ENCODE assay signal across 15 mouse cellular contexts in genomic region chr2:29525273-29525805, GRCm38 (mm10).
DNase-seq lines count a peak whose midpoint lies in the region; ATAC-seq and TF ChIP-seq lines count a peak whose summit lies in the region.
"Had no signal": no experiment of that assay in that cellular context is flagged by ENCODE, and none has a peak within 500 bp of the region (broad histone marks: within the 10 kb centered on the region; RNA-seq: fewer than 3 reads in every experiment).

No protein-coding gene starts in this region.

- H3K27ac ChIP-seq in forebrain, embryonic 12.5 days = peak overlapping the region; percentile 46; the same call in 1 of the 2 replicates
- H3K27ac ChIP-seq in forebrain, embryonic 11.5 days (ENCODE audit: low read depth, low read length) = no peak overlapping the region
- peak overlapping the region; percentile 71 for H3K27ac ChIP-seq in hindbrain, embryonic 10.5 days
- H3K27ac ChIP-seq in hindbrain, embryonic 11.5 days (ENCODE audit: low read depth, low read length) = no peak overlapping the region
- no peak overlapping the region for H3K27ac ChIP-seq in CH12.LX (ENCODE audit: insufficient read depth, low read depth)
- peak overlapping the region; percentile 65 for H3K27ac ChIP-seq in kidney, embryonic 14.5 days (ENCODE audit: low read depth, low read length)

- no peak overlapping the region for H3K9ac ChIP-seq in forebrain, embryonic 12.5 days
- H3K9ac ChIP-seq in forebrain, embryonic 11.5 days (ENCODE audit: low read length) = no peak overlapping the region
- no peak overlapping the region for H3K9ac ChIP-seq in hindbrain, embryonic 11.5 days (ENCODE audit: low read depth, low read length)
- H3K9ac ChIP-seq in CH12.LX (ENCODE audit: insufficient read depth, low read depth) = no peak overlapping the region
- H3K9ac ChIP-seq in kidney, embryonic 14.5 days (ENCODE audit: low read depth, low read length) = no peak overlapping the region
- H3K9ac ChIP-seq: hindbrain, embryonic 14.5 days; lung, embryonic 14.5 days had no signal

- no peak for DNase-seq in forebrain, embryonic 11.5 days (ENCODE audit: low spot score)
- no peak for DNase-seq in hindbrain, embryonic 10.5 days (ENCODE audit: low spot score)
- DNase-seq in hindbrain, embryonic 11.5 days (ENCODE audit: low spot score) = no peak
- DNase-seq in CH12.LX (ENCODE audit: extremely low read depth) = no peak
- no peak for DNase-seq in lung, postnatal 25 days (ENCODE audit: low spot score)
- no peak for DNase-seq in thymus, postnatal 36 days
- DNase-seq: adrenal gland, adult 2 months; cerebellum, adult 9-11 months; embryo, embryonic 11 days; gastrocnemius, postnatal 36 days; lung, embryonic 14.5 days had no signal

- TF ChIP-seq EP300 in CH12.LX (IDR thresholded peaks at IDR 0.05; ENCODE audit: low read length) = no peak

- no peaks in the 10 kb centered on the region for H3K27me3 ChIP-seq in forebrain, embryonic 12.5 days
- H3K27me3 ChIP-seq in forebrain, embryonic 11.5 days (ENCODE audit: control insufficient read depth, insufficient read depth, low read length) = no peaks in the 10 kb centered on the region
- no peaks in the 10 kb centered on the region for H3K27me3 ChIP-seq in hindbrain, embryonic 10.5 days (ENCODE audit: insufficient read depth, poor library complexity, severe bottlenecking)
- H3K27me3 ChIP-seq in hindbrain, embryonic 11.5 days (ENCODE audit: control insufficient read depth, insufficient read depth, low read length) = no peaks in the 10 kb centered on the region
- no peaks in the 10 kb centered on the region for H3K27me3 ChIP-seq in CH12.LX (replicated peaks)
- H3K27me3 ChIP-seq in kidney, embryonic 14.5 days (ENCODE audit: control insufficient read depth, insufficient read depth, low read length) = no peaks in the 10 kb centered on the region

- TF ChIP-seq POLR2A in CH12.LX (IDR thresholded peaks at IDR 0.05; ENCODE audit: low read depth, low read length) = no peak

- H3K4me2 ChIP-seq in forebrain, embryonic 12.5 days = no peak overlapping the region
- no peak overlapping the region for H3K4me2 ChIP-seq in forebrain, embryonic 11.5 days (ENCODE audit: low read depth, low read length, severe bottlenecking)
- H3K4me2 ChIP-seq in hindbrain, embryonic 11.5 days (replicated peaks; ENCODE audit: low read depth, low read length) = no peak overlapping the region
- no peak overlapping the region for H3K4me2 ChIP-seq in CH12.LX (ENCODE audit: insufficient read depth, low read depth, poor library complexity, severe bottlenecking)
- H3K4me2 ChIP-seq in kidney, embryonic 14.5 days (replicated peaks; ENCODE audit: low read depth, low read length) = no peak overlapping the region
- H3K4me2 ChIP-seq: hindbrain, embryonic 14.5 days; lung, embryonic 14.5 days had no signal

- in situ Hi-C loops in CH12.LX (cut with MboI; ENCODE audit: low pct_ligation_motif_present, low pct_unique_long_range_greater_than_20kb, low sequenced_read_pairs) = no loop called here

- whole genome bisulfite sequencing in forebrain, embryonic 12.5 days = 58% methylated on average over 4 of the region's 4 CpGs
- WGBS in forebrain, embryonic 11.5 days = 55% methylated on average over 4 of the region's 4 CpGs
- WGBS in hindbrain, embryonic 10.5 days = 53% methylated on average over 4 of the region's 4 CpGs
- WGBS in hindbrain, embryonic 11.5 days = 53% methylated on average over 4 of the region's 4 CpGs
- WGBS in kidney, embryonic 14.5 days = 24% methylated on average over 4 of the region's 4 CpGs

- TF ChIP-seq RAD21 in CH12.LX (IDR thresholded peaks at IDR 0.05; ENCODE audit: low read depth, low read length) = no peak

- no peak overlapping the region for H3K4me3 ChIP-seq in forebrain, embryonic 12.5 days (replicated peaks)
- H3K4me3 ChIP-seq in forebrain, embryonic 11.5 days (ENCODE audit: low read depth, low read length) = no peak overlapping the region
- no peak overlapping the region for H3K4me3 ChIP-seq in hindbrain, embryonic 10.5 days
- H3K4me3 ChIP-seq in hindbrain, embryonic 11.5 days (ENCODE audit: low read depth, low read length) = no peak overlapping the region
- H3K4me3 ChIP-seq in CH12.LX (replicated peaks in 1 of 3; ENCODE audit: low read depth in 2 of 3, low read length in 2 of 3, poor library complexity in 1 of 3) = no peak overlapping the region
- H3K4me3 ChIP-seq in kidney, embryonic 14.5 days (ENCODE audit: low read length) = no peak overlapping the region
- H3K4me3 ChIP-seq: left cerebral cortex, adult 2 months had no signal

- H3K9me3 ChIP-seq in forebrain, embryonic 12.5 days = no peaks in the 10 kb centered on the region
- H3K9me3 ChIP-seq in forebrain, embryonic 11.5 days (ENCODE audit: control insufficient read depth, low read length) = no peaks in the 10 kb centered on the region
- H3K9me3 ChIP-seq in hindbrain, embryonic 10.5 days = no peaks in the 10 kb centered on the region
- no peaks in the 10 kb centered on the region for H3K9me3 ChIP-seq in hindbrain, embryonic 11.5 days (ENCODE audit: control insufficient read depth, low read length)
- no peaks in the 10 kb centered on the region for H3K9me3 ChIP-seq in CH12.LX (replicated peaks; ENCODE audit: low read length)
- no peaks in the 10 kb centered on the region for H3K9me3 ChIP-seq in kidney, embryonic 14.5 days (ENCODE audit: control insufficient read depth, low read length)

- no peak for ATAC-seq in forebrain, embryonic 12.5 days (ENCODE audit: low FRiP score)
- no peak for ATAC-seq in forebrain, embryonic 11.5 days (replicated peaks; ENCODE audit: low FRiP score)
- ATAC-seq in hindbrain, embryonic 11.5 days (ENCODE audit: low FRiP score) = no peak
- peak; percentile 61 for ATAC-seq in kidney, embryonic 14.5 days (ENCODE audit: low FRiP score, low TSS enrichment)

- H3K4me1 ChIP-seq in forebrain, embryonic 12.5 days = peaks cover 46% of the 10 kb centered on the region
- no peaks in the 10 kb centered on the region for H3K4me1 ChIP-seq in forebrain, embryonic 11.5 days (replicated peaks; ENCODE audit: control insufficient read depth, insufficient read depth, low read length)
- H3K4me1 ChIP-seq in hindbrain, embryonic 10.5 days (replicated peaks) = peaks cover 55% of the 10 kb centered on the region
- no peaks in the 10 kb centered on the region; the same call in none of the 2 replicates for H3K4me1 ChIP-seq in hindbrain, embryonic 11.5 days (replicated peaks; ENCODE audit: control insufficient read depth, insufficient read depth, low read length)
- peaks cover 0 to 19% of the 10 kb centered on the region in 2 experiments; a peak in 2 of 4 replicates for H3K4me1 ChIP-seq in CH12.LX (ENCODE audit: control insufficient read depth in 1 of 2, insufficient read depth in 2 of 2)
- H3K4me1 ChIP-seq in kidney, embryonic 14.5 days (ENCODE audit: control insufficient read depth, insufficient read depth, low read length) = peaks cover 29% of the 10 kb centered on the region

- H3K79me2 ChIP-seq in CH12.LX (replicated peaks; ENCODE audit: control insufficient read depth, extremely low read depth, insufficient read depth, poor library complexity, severe bottlenecking) = no peaks in the 10 kb centered on the region

- dilution Hi-C loops in CH12.LX (cut with MboI; ENCODE audit: extremely low pct_ligation_motif_present, extremely low pct_unique_long_range_greater_than_20kb, low sequenced_read_pairs) = no loop called here

- no peak for TF ChIP-seq CTCF in CH12.LX (conservative IDR thresholded peaks at IDR 0.05 in 1 of 2, IDR thresholded peaks at IDR 0.05 in 1 of 2; ENCODE audit: low read depth in 2 of 2, low read length in 2 of 2)

- peaks cover 4% of the 10 kb centered on the region; the same call in 1 of the 2 replicates for H3K36me3 ChIP-seq in forebrain, embryonic 12.5 days (replicated peaks)
- no peaks in the 10 kb centered on the region for H3K36me3 ChIP-seq in forebrain, embryonic 11.5 days (ENCODE audit: control insufficient read depth, insufficient read depth, low read length)
- no peaks in the 10 kb centered on the region for H3K36me3 ChIP-seq in hindbrain, embryonic 10.5 days
- no peaks in the 10 kb centered on the region for H3K36me3 ChIP-seq in hindbrain, embryonic 11.5 days (ENCODE audit: control insufficient read depth, insufficient read depth, low read length)
- peaks cover 0 to 34% of the 10 kb centered on the region in 2 experiments for H3K36me3 ChIP-seq in CH12.LX (replicated peaks in 1 of 2; ENCODE audit: control insufficient read depth in 1 of 2, insufficient read depth in 1 of 2, low read length in 1 of 2)
- no peaks in the 10 kb centered on the region for H3K36me3 ChIP-seq in kidney, embryonic 14.5 days (ENCODE audit: control insufficient read depth, insufficient read depth, low read length)

TF ChIP-seq in CH12.LX, 34 proteins besides CTCF, POLR2A, EP300 and RAD21:
- no peak for TF ChIP-seq POLR2AphosphoS2 (IDR thresholded peaks at IDR 0.05; ENCODE audit: low read depth, low read length)
- TF ChIP-seq ZNF384 (IDR thresholded peaks at IDR 0.05; ENCODE audit: low read depth, low read length) = 0 out of 2 replicates have a peak, but pooled peaks have one; percentile 14
- TF ChIP-seq SIN3A (IDR thresholded peaks at IDR 0.05; ENCODE audit: low read length) = no peak
- TF ChIP-seq CHD1 (IDR thresholded peaks at IDR 0.05; ENCODE audit: low read depth, low read length) = no peak
- TF ChIP-seq GABPA (IDR thresholded peaks at IDR 0.05; ENCODE audit: insufficient replicate concordance, low read depth, low read length) = no peak
- no peak for TF ChIP-seq USF2 (conservative IDR thresholded peaks at IDR 0.05; ENCODE audit: low read depth, low read length)
- TF ChIP-seq ZC3H11A (IDR thresholded peaks at IDR 0.05; ENCODE audit: low read depth, low read length) = no peak
- TF ChIP-seq MAX (IDR thresholded peaks at IDR 0.05; ENCODE audit: low read length) = no peak
- no peak for TF ChIP-seq KAT2A (IDR thresholded peaks at IDR 0.05; ENCODE audit: insufficient replicate concordance, low read length)

Comparison
In these comparisons a context has a peak if more than half of its experiments do, and no peak if none do; other contexts are left out.
1. H3K27ac ChIP-seq: peak in forebrain, embryonic 12.5 days (single experiment), hindbrain, embryonic 10.5 days (single experiment) and kidney, embryonic 14.5 days (single experiment); none in forebrain, embryonic 11.5 days (single experiment), hindbrain, embryonic 11.5 days (single experiment) and CH12.LX (single experiment).